Mouse (Mus musculus) monocyte, adult 2 months (primary cell): Measurements from ENCODE around the gene Gm11487.
"Not testable (repeated sequence)": the region's sequence is repeated elsewhere in the genome, so short reads cannot be mapped to it uniquely, and the experiment has no call there.

Experiments
- DNase-seq, 2 experiments: peaks; one replicate each; pipeline ENCODE4 v3.0.0; 2022; ENCODE audit warnings: low spot score in 2 of 2, low read depth in 1 of 2

Gm11487 gene

DNA sequence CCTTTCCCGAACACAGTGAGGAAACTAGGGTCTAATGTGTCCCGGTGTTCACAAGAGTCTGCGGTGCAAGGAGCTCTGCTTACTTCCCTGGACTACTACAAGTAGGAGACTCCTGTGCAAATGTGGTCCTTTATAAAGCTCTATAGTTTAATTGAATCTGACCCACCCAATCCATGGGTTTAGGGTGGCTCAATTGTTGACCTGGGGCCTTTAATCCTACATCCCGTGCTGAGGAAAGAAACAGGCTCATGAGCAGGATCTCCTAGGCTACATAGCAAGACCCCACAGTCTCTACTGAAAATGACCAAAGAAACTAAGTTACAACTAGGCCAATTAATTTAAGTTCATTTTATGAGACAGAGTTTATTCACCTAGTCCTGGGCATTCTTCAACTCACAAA, at the start of gene Gm11487:
Gene Gm11487 (minus strand): TSS at position 101 of the 400 bp plus-strand sequence.
- DNase-seq = not testable (repeated sequence)

DNA sequence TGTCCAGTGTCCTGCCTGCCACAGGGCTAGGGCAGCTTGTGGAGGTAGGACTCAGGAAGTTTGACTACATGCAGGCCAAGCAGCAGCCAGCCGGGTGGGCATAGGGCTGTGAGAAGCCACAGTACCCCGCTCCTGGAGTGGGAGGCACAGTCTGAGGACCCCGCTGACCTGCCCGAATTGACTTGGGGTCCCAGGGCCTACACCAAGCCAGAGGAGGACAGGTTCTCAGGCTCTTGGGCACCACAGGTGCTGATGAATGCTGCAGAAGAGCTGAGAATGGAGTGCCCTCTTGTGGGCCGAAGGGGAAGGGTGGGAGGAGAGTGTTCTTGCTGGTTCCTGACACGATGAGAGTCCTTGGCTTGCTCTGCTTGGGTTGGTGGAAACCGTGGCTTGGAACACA, 39.8 kb upstream of the Gm11487 start:
- no peak for DNase-seq

DNA sequence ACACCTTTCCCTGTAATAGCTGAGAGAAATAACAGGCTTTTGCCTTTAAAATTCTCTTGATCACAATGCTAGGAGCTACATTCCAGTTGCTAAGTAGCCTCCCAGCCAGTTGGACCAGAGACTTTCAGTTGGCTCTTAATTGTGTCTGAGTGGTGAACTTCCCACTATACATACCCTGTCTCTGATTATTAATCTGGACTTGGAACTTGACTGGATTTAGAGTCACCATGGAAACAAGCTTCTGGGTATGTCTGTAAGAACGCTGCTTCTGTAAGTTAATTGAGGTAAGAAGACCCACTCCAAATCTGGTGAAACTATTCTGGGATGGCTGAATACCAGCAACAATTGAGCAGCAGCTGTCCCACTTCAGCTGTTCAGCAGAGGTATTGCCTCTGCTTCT, 37.7 kb upstream of the Gm11487 start:
- DNase-seq = no peak

DNA sequence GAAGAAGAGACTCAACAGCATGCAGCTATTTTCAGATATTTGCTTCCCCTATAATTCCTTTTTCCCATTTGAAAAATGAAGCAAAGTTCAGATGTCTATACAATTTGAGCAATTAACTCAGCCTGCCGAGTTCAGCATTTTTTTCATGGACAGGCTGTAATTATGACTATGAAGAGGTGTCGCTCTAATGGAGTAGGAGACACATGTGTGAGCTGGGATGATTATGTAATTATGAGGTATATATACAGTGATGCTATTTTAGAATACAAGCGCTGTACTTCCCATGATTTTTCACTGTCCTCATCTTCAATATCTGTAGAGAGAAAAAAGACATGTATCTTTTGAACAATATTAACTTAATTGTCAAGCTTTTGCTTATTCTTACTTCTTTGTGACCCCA, 21.0 kb upstream of the Gm11487 start:
- no peak for DNase-seq

DNA sequence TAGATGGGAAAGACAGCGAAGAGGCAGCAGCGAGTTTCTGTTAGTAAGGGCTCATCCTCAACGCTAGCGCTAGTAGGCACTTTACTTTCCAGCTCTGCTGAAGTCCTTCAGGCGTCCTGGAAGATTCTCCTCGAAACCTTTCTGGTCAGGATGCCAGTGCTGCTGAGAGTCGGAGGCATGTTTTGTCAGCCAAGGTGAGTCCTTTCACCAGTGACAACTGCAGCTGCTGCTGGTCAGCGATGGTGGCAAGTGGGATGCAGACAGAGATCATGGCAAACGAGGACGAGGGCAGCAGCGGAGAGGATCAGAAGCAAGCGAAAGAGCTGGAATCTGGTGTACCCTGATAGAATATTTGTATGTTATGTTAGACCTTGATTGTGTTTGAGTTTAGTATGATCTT, 18.2 kb upstream of the Gm11487 start:
- no peak for DNase-seq

DNA sequence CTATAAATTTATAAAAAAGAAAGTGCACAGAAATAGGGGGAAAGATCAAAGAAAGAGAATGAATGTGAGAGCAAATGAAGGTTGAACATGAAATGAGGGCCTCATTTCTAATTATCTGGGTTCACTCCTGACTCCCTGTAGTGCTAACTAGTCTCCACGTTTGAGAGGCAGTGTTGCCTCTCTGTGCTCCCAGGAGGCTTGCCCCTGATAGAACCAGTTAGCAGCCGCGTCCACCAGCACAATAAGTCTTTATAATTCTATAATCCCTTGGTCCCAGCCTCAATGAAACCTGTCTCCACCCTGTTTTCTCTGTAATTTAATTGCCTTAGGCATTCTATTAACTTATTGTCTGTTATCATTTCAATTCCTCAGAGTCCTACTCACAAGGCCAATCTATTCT, 38.3 kb downstream of the Gm11487 start:
- no peak for DNase-seq
